Mouse (Mus musculus): ENCODE data around the gene Ptn. TPM values are rescaled to one million over a fixed set of nuclear protein-coding genes. Genes with fewer than 3 reads are reported as not detected.
"Not testable (repeated sequence)": the region's sequence is repeated elsewhere in the genome, so short reads cannot be mapped to it uniquely, and the experiment has no call there.

The Ptn gene
- total RNA-seq, 2 experiments from 2014 or later = 51.2 to 60.1 TPM

- DNase-seq = no peak
- intact Hi-C loops (cut with DNase I) = no loop called here
These were observed 34.2 kb downstream of the Ptn start for GRCm38 (mm10) chr6:36775647-36776360.

- DNase-seq = no peak
- intact Hi-C loops (cut with DNase I) = no loop called here
These were observed 37.5 kb downstream of the Ptn start for GRCm38 (mm10) chr6:36772541-36772940.

- no peak for DNase-seq
- intact Hi-C loops (cut with DNase I) = no loop called here
These were observed 41.0 kb downstream of the Ptn start for GRCm38 (mm10) chr6:36769012-36769411.

GRCm38 (mm10) chr6:36766941-36767340 is 43.1 kb downstream of the Ptn start:
- intact Hi-C loops (cut with DNase I) = no loop called here
- no peak for DNase-seq

GRCm38 (mm10) chr6:36755001-36755885 is 54.8 kb downstream of the Ptn start:
- intact Hi-C loops (cut with DNase I) = no loop called here
- DNase-seq = no peak

GRCm38 (mm10) chr6:36752887-36753286 is 57.1 kb downstream of the Ptn start:
- intact Hi-C loops (cut with DNase I) = no loop called here
- no peak for DNase-seq

GRCm38 (mm10) chr6:36739811-36740210 is 70.2 kb downstream of the Ptn start:
- no peak for DNase-seq

GRCm38 (mm10) chr6:36736763-36737162 is 73.3 kb downstream of the Ptn start:
- intact Hi-C loops (cut with DNase I) = no loop called here
- DNase-seq = no peak

More at GRCm38 (mm10) chr6:36739811-36740210, 70.2 kb downstream of the Ptn start:
- intact Hi-C loops (cut with DNase I) = no loop called here

GRCm38 (mm10) chr6:36735622-36736021 is 74.4 kb downstream of the Ptn start:
- intact Hi-C loops (cut with DNase I) = not testable (repeated sequence)

GRCm38 (mm10) chr6:36729811-36730210 is 80.2 kb downstream of the Ptn start:
- intact Hi-C loops (cut with DNase I); DNase-seq: not testable (repeated sequence)

More at GRCm38 (mm10) chr6:36735622-36736021, 74.4 kb downstream of the Ptn start:
- not testable (repeated sequence) for DNase-seq

- no peak for DNase-seq
- intact Hi-C loops (cut with DNase I) = no loop called here
These were observed 81.9 kb downstream of the Ptn start for GRCm38 (mm10) chr6:36728079-36728478.

GRCm38 (mm10) chr6:36725509-36726160 is 84.4 kb downstream of the Ptn start:
- intact Hi-C loops (cut with DNase I) = no loop called here
- no peak for DNase-seq

- intact Hi-C loops (cut with DNase I) = no loop called here
- peak; percentile 22 to 35 for DNase-seq
These were observed 87.1 kb downstream of the Ptn start for GRCm38 (mm10) chr6:36722769-36723549.

- intact Hi-C loops (cut with DNase I) = no loop called here
These were observed 96.7 kb downstream of the Ptn start for GRCm38 (mm10) chr6:36713329-36713728.

GRCm38 (mm10) chr6:36695481-36695880 is 114.5 kb downstream of the Ptn start:
- intact Hi-C loops (cut with DNase I) = no loop called here
- no peak for DNase-seq

More at GRCm38 (mm10) chr6:36713329-36713728, 96.7 kb downstream of the Ptn start:
- DNase-seq = no peak

GRCm38 (mm10) chr6:36691497-36691896 is 118.5 kb downstream of the Ptn start:
- peak; percentile 63 to 71 for DNase-seq
- intact Hi-C loops (cut with DNase I) = loop anchor here (1.0 to 2.0 kb wide), 2 partner anchors 213 to 347 kb away; no protein-coding TSS in a partner anchor

- DNase-seq = no peak
- intact Hi-C loops (cut with DNase I) = loop anchor here (1.0 to 2.0 kb wide), 2 partner anchors 213 to 348 kb away; no protein-coding TSS in a partner anchor
These were observed 119.1 kb downstream of the Ptn start for GRCm38 (mm10) chr6:36690941-36691340.

GRCm38 (mm10) chr6:36676710-36677691 is 133.0 kb downstream of the Ptn start:
- peak; percentile 55 to 59 for DNase-seq
- intact Hi-C loops (cut with DNase I) = no loop called here

Measured in heart, postnatal 10 days (tissue).